Mouse (Mus musculus) stomach, embryonic 14.5 days (tissue): ENCODE data around the gene Ankmy2. TPM values are rescaled to one million over a fixed set of nuclear protein-coding genes. Genes with fewer than 3 reads are reported as not detected.
A peak's percentile ranks its signal among the peaks of the same experiment; 100 is the strongest.

Experiments
- ATAC-seq: fragments of 200-750 bp; cut with Nextera tagmentation; 2 replicates; pipeline ENCODE4 v1.8.0; 2017; ENCODE audit warnings: low read depth, moderate TSS enrichment; ENCODE audit not compliant: insufficient number of reproducible peaks, insufficient read depth, low FRiP score
- H3K27ac ChIP-seq: fragments of 300-500 bp; sonication (generic); 2 replicates; pipeline ENCODE4 v1.5.1; 2014; ENCODE audit warnings: mild to moderate bottlenecking, low read length, moderate library complexity, mixed read lengths
- H3K27me3 ChIP-seq: fragments of 300-500 bp; sonication (generic); 2 replicates; pipeline ENCODE4 v1.6.1; 2014; ENCODE audit warnings: low read length, control low read depth, mixed read lengths; ENCODE audit not compliant: control insufficient read depth, insufficient read depth
- H3K36me3 ChIP-seq: fragments of 300-500 bp; sonication (generic); 2 replicates; pipeline ENCODE4 v1.6.1; 2014; ENCODE audit warnings: mild to moderate bottlenecking, control low read depth, low read length, moderate library complexity, mixed read lengths; ENCODE audit not compliant: control insufficient read depth, insufficient read depth
- H3K4me1 ChIP-seq: fragments of 300-500 bp; sonication (generic); 2 replicates; pipeline ENCODE4 v1.6.1; 2014; ENCODE audit warnings: low read length, control low read depth, mixed read lengths; ENCODE audit not compliant: control insufficient read depth, insufficient read depth
- H3K4me2 ChIP-seq: fragments of 300-500 bp; sonication (generic); replicated peaks from 2 replicates; pipeline ENCODE4 v1.6.1; 2014; ENCODE audit warnings: low read depth, low read length, control low read depth
- H3K4me3 ChIP-seq: fragments of 300-500 bp; sonication (generic); 2 replicates; pipeline ENCODE4 v1.5.1; 2014; ENCODE audit warnings: low read depth, low read length, control low read depth
- H3K9ac ChIP-seq: fragments of 300-500 bp; sonication (generic); replicated peaks from 2 replicates; pipeline ENCODE4 v1.6.1; 2014; ENCODE audit warnings: low read depth, mild to moderate bottlenecking, control low read depth, low read length, moderate library complexity, mixed read lengths
- H3K9me3 ChIP-seq: fragments of 300-500 bp; sonication (generic); 2 replicates; pipeline ENCODE4 v1.6.1; 2016; ENCODE audit warnings: low read depth, low read length, control low read depth; ENCODE audit not compliant: control insufficient read depth
- WGBS: fragments of 180-500 bp; shearing (Covaris S2); extraction: QIAGEN DNeasy Blood & Tissue Kit; methylation state at CpG from one replicate; pipeline ENCODE4 v1.1.7; 2014; 5-methylcytosine and 5-hydroxymethylcytosine counted together
- polyA plus RNA-seq: library from polyadenylated mRNA; unstranded; fragments of >200 nt; fragmentation: Nextera tagmentation; extraction: Ambion mirVana; gene quantifications from 2 replicates; pipeline ENCODE4 v1.2.1, GENCODE M21; 2014

The Ankmy2 gene
- polyA plus RNA-seq, 1 experiment from 2014 or later: 44.7 TPM

DNA sequence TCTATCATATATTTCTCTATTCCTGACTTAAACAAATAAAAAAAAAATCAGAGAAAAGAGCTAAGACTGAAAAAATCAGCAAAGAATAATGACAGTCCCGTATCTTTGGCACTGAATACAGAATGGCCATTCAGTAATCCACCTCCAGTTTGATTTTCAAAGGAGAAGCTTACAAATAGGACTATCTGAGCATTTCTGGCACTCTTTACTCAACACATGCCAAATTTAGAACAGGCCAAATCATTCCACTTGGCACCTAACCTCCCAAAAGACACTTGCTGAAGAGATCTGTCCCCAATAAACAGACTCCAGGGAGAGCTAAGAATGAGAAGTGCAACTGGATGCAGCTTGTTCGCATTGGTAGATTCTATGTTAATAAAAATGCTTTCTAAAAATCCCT is 6.6 kb upstream of the Ankmy2 start:
- Histone ChIP-seq H3K9ac (no peak overlapping the region), H3K4me1 (peaks cover 11% of the 10 kb centered on the region; the same call in 1 of the 2 replicates), H3K36me3 (no peaks in the 10 kb centered on the region), H3K27ac (no peak overlapping the region), H3K4me2 (no peak overlapping the region), H3K4me3 (no peak overlapping the region), H3K27me3 (no peaks in the 10 kb centered on the region), H3K9me3 (no peaks in the 10 kb centered on the region)
- WGBS: 94% methylated on average over 2 of the region's 2 CpGs
- no peak for ATAC-seq

DNA sequence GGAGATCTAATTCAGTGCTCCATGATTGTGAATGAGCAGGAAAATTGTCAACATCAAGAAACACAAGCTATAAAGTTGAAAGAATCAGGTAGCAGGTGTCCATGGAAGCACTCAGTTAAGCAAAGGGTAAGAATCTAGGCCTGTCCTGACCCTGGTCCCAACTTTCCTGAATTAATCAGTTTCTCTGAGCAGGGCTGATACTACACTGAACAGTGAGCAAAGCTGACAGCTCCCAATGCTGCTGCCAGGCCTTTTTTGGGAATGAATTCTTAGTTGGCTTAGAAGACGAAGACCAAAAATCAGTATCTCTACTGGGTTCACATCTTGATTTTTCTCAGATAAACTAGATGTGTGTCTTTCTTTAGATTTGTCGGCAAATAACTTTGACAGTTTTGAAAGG is 6.2 kb upstream of the Ankmy2 start:
- ATAC-seq: no peak
- Histone ChIP-seq H3K27ac (no peak overlapping the region), H3K36me3 (no peaks in the 10 kb centered on the region), H3K4me3 (no peak overlapping the region), H3K9me3 (no peaks in the 10 kb centered on the region), H3K4me2 (no peak overlapping the region), H3K4me1 (peaks cover 13% of the 10 kb centered on the region; the same call in 1 of the 2 replicates), H3K9ac (no peak overlapping the region), H3K27me3 (no peaks in the 10 kb centered on the region)
- WGBS: 87% methylated on average over 2 of the region's 2 CpGs

DNA sequence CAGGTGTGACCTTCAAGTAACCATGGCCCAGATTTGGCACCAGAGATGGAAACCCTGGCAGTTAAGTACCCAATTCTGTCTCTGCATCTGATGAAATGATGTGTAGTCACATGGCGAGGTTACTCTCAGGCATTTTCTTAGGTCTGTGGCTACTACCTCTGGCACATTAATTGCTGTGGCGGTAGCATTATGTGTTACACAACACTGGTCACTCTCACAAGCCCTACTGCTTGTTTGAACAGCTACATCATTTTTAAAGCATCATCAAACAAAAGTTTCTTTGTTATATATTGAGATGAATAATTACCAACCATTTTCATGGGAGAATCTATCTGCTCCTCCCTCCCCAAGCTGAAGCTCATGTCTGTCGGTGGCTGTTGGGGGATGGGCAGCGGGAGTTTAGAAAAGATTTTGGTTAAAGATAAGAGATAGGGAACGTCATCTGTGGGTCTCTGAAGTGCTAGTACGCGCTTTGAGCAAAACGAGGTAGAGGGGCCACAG is 1.7 kb upstream of the Ankmy2 start:
- H3K9me3 ChIP-seq: no peaks in the 10 kb centered on the region

DNA sequence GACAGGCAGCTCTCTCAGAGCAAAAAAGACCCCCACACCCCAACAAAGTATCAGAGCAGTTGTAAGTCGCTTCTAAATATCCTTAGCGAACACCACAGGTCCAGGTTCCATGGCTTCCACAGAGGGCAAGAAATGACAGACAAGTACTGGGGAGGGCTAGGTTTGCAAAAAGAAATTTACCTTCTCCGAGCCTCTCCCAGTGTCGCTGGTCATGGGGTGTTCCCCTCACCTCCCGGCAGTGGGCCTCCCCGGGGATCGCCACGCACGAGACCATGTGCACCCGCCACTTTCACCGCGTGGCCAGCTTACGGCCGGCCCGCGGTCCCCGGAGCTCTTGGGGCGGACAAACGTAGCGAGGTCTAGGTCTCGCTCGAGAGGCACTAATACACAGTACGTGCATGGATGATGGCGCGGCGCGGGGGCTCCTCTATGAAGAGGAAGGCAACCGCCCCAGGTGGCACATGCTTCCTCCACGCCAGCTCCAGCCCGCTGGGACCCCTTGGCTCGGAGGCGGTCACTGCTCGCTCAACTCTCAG is 745 bp upstream of the Ankmy2 start:
- Histone ChIP-seq H3K4me1 (peaks cover 19% of the 10 kb centered on the region), H3K9ac (peak overlapping the region; percentile 77), H3K4me2 (peak overlapping the region; percentile 72), H3K27me3 (no peaks in the 10 kb centered on the region), H3K27ac (peak overlapping the region; percentile 88), H3K9me3 (no peaks in the 10 kb centered on the region), H3K36me3 (no peaks in the 10 kb centered on the region), H3K4me3 (peak overlapping the region; percentile 95)
- WGBS: under 1% methylated on average over 33 of the region's 33 CpGs
- no peak; the same call in 1 of the 2 replicates for ATAC-seq

More for the DNA sequence above, 1.7 kb upstream of the Ankmy2 start:
- Histone ChIP-seq H3K27ac (no peak overlapping the region), H3K9ac (peak overlapping the region; percentile 77; the same call in 1 of the 2 replicates), H3K27me3 (no peaks in the 10 kb centered on the region), H3K4me1 (peaks cover 19% of the 10 kb centered on the region), H3K4me3 (peak overlapping the region; percentile 95), H3K4me2 (peak overlapping the region; percentile 72), H3K36me3 (no peaks in the 10 kb centered on the region)
- WGBS: 12% methylated on average over 8 of the region's 8 CpGs
- no peak for ATAC-seq

DNA sequence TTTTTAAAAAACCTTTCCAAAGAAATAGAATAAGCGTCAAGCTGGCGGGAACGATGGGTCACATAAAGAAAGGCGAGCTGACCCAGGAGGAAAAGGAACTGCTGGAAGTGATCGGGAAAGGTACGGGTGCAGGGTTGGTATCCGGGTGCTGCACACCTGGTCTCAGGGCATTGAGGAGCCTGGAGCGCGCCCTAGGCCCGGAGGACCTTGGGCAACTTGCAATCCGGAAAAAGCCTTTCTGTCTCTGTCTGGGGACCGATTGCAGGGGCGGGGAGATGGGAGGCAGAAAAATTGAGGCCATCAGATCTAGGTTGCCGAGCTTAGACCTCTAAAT is 357 bp downstream of the Ankmy2 start:
- no peaks in the 10 kb centered on the region for H3K27me3 ChIP-seq
- H3K9me3 ChIP-seq: no peaks in the 10 kb centered on the region
- peak overlapping the region; percentile 95 for H3K4me3 ChIP-seq
- H3K36me3 ChIP-seq: no peaks in the 10 kb centered on the region
- 0% methylated on average over 14 of the region's 14 CpGs for WGBS
- H3K4me1 ChIP-seq: peaks cover 19% of the 10 kb centered on the region
- H3K9ac ChIP-seq: peak overlapping the region; percentile 77
- ATAC-seq: peak; percentile 39
- peak overlapping the region; percentile 72 for H3K4me2 ChIP-seq
- H3K27ac ChIP-seq: peak overlapping the region; percentile 88

DNA sequence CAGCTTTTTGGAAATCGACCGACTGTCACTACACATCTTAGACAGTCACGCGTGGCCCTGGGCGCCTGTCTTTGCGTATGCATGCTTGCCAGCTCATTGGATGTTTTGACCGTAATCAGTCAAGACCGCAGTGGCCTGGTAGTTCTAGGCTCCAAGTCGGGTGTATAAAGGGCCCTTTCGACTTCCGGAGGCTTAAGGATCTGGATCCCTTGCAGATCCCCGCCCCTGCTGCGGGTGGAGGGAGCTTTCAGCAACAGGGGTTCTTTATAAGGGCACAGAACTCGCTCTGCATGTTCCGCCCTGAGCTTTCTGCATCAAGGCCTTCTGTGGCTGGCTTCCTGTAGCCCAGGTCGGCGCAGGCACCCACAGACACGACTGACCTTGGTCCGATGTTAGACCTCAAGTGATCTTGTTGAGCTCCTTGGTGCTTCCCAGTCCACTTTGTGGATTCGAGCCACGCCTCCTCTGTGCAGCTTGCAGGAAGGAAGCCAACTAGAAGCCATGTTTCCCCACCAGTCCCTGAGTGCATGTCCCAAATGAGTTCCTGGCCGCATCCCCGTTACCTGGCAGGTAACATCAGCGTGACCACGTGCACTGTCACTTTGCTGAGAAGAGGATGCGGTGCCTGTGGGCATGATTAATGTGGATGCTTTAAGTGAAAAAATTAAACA is 859 bp downstream of the Ankmy2 start, which contains the start of gene Bzw2:
TSS of gene Bzw2 (minus strand) at position 443 of the 671 bp plus-strand sequence.
- Histone ChIP-seq H3K27ac (peak within 1 kb of the TSS; percentile 88), H3K27me3 (no peaks in the 10 kb centered on the region)
- WGBS: under 1% methylated on average over 26 of the region's 26 CpGs

DNA sequence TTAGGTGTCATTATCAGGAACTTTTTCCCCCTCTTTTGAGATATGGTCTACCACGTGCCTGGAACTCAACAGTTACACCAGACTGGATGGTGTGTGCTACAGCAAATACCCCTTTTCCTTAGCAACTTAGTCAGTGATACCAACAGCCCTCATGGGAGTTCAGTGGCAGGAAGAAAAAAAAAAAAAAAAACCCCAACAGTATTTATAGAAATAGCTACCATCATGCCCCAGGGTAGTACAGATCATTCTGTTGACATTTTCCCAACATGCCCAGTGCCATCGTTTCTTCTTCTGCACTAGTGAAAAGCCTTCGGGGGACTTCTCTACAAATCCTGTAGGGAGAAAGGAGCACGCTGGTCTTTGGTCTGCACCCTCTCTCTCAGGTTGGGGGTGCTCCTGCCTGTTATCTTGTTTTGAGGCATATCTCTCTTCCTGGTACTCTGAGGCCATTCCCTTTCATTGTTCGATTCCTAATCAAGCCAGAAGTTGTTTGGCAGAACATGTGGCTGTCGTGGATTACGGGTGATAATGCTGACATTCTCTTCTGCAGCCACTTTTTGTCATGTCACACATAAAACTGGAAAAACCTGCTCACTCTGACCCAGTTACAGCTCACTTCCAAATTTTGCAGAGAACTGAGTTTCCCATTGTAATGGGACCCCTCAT is 7.3 kb downstream of the Ankmy2 start:
- Histone ChIP-seq H3K27ac (no peak overlapping the region), H3K9me3 (no peaks in the 10 kb centered on the region), H3K36me3 (peaks cover 4% of the 10 kb centered on the region; the same call in 1 of the 2 replicates), H3K9ac (no peak overlapping the region), H3K4me1 (no peaks in the 10 kb centered on the region), H3K27me3 (no peaks in the 10 kb centered on the region), H3K4me3 (no peak overlapping the region), H3K4me2 (no peak overlapping the region)
- 75% methylated on average over 7 of the region's 7 CpGs for WGBS
- ATAC-seq: no peak

More for the DNA sequence above, 859 bp downstream of the Ankmy2 start, which contains the start of gene Bzw2:
- Histone ChIP-seq H3K4me3 (peak within 1 kb of the TSS; percentile 95), H3K4me1 (peaks cover 19% of the 10 kb centered on the region), H3K9ac (peak within 1 kb of the TSS; percentile 77), H3K4me2 (peak within 1 kb of the TSS; percentile 72), H3K36me3 (no peaks in the 10 kb centered on the region), H3K9me3 (no peaks in the 10 kb centered on the region)
- ATAC-seq: peak; percentile 29; the same call in 1 of the 2 replicates

DNA sequence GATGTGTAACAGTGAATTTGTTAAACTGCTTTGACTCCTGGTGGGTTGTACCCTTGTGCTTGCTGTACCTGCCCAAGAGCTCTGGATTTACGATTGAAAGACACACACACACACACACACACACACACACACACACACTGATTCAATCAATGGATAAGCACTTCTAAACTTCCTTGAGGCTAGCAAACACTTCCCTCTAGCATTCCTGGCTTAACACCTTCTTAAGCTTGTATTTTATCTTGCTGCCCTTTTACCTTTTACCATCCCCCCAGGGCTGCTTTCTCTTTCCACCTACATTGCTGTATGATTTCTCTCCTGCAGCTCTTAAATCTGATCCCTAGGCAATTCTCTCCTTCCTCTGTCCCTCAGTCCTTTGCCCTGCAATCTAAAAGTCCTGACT is 8.4 kb downstream of the Ankmy2 start:
- Histone ChIP-seq H3K27me3 (no peaks in the 10 kb centered on the region), H3K4me1 (no peaks in the 10 kb centered on the region)
- WGBS: 25% methylated on average over 1 of the region's 1 CpGs

More for the DNA sequence above, 8.4 kb downstream of the Ankmy2 start:
- peaks cover 4% of the 10 kb centered on the region; the same call in 1 of the 2 replicates for H3K36me3 ChIP-seq
- peak; percentile 61; the same call in 1 of the 2 replicates for ATAC-seq
- H3K4me3 ChIP-seq: no peak overlapping the region
- H3K4me2 ChIP-seq: no peak overlapping the region
- H3K9me3 ChIP-seq: no peaks in the 10 kb centered on the region
- H3K27ac ChIP-seq: no peak overlapping the region
- H3K9ac ChIP-seq: no peak overlapping the region
